Mouse (Mus musculus): ENCODE data around the gene Garnl3.
"Not testable (repeated sequence)": the region's sequence is repeated elsewhere in the genome, so short reads cannot be mapped to it uniquely, and the experiment has no call there.

Garnl3 gene

DNA sequence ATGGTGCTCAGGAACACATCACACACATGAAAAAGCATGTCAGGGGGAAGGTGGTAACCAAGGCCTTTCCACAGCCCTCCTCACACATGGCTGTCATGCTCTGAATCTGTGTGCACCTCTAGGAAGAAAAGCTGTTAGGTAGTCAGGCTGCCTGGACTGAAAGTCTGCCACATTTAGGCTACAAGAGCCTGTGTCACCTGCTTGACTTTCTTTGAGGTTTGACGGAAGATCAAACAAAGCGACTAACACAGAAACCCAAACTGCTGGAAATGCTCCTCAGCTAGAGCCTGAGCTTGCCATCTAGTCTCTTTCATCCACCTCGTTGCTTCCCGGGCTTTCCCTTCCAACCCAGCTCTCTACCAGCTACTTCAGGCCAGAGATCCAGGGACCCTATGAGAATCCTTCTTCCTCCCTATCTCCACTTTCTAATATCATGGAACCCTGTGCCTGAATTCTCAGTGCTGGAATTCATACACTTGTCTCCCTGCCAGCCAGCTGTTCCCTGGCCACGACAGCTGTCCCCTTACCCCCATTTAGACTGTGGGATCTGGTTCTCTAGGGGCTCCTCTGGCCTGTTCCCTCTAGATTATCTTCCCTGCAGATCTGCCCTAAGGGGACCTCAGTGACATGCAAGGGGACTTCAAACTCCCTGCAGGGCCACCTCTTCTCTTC lies 98.9 kb downstream of the Garnl3 start:
- no peak for DNase-seq (ENCODE audit: low read depth, low spot score)

DNA sequence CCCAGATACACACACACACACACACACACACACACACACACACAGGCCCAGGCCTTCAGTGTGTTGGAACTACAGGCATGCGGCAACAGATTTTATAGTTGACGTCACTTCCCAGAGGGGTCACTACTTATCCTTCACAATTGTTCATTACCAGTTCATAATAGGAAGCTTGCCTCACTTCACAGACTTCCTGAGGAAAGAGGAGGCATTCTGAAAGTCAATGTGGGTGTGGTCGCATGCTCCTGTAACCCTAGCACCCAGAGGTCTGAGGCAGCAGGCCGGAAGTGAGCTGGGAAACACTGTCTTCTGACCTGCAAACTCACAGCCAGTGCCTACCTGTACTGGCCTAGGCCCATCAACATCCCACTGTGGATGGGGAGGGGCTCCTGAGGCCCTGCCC lies 106.4 kb downstream of the Garnl3 start:
- DNase-seq (ENCODE audit: low read depth, low spot score), result no peak

DNA sequence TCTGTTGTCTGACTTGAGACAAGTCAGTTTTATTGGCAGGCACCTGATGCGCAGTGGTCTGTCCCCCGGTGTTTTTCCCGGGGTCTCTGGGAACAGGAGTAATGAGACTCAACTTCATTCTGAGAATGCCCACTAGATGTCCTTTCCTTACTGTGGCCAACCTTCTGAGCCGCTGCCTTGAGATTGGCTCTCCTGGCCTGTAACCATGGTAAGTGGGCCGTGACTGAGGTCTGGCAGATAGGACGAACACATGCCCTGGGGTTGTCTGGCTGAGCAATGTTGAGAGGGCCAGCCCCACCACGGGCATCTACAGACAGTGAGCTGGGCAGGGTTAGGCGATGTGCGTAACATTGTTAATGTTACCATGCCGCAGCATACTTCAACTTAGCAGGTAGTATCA lies 106.9 kb downstream of the Garnl3 start:
- DNase-seq (ENCODE audit: low read depth, low spot score), result no peak

DNA sequence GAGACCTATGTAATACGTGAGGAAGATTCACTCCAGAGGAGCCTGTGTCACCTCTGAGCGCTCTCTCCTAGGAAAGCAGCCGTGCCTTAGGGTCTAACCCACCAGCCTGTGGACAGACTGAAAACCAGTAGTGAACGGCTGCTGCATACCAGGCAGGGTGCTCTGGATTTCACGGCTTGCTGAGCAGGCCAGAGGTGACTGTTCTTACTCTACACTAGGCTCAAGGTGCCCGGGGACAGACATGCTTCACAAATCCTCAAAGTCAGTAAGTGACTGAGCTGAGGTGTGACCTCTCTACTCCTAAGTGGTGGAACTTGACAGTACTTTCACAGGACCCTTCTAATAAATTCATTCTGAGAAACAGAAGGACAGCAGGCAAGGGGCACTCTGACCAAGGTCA lies 108.6 kb downstream of the Garnl3 start:
- DNase-seq (ENCODE audit: low read depth, low spot score), result no peak

DNA sequence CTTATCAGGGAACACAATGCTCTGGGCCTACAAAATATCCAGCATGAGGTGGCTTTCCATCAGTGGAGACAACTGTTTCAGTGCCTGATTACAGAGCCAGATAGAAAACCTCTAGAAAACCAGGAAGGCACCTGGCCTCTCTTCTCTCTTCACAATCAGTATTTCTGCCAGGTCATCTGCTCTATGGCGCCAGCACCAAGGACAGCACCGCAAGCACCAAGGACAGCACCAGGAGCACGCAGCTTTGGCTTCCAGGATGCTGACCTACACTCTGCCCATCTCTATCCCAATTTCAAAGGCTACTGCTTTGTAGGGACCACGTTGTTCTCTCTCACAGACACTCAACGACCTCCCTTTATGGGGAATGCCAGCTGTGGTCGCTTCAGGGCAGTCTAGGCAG lies 113.4 kb downstream of the Garnl3 start:
- no peak for DNase-seq (ENCODE audit: low read depth, low spot score)

DNA sequence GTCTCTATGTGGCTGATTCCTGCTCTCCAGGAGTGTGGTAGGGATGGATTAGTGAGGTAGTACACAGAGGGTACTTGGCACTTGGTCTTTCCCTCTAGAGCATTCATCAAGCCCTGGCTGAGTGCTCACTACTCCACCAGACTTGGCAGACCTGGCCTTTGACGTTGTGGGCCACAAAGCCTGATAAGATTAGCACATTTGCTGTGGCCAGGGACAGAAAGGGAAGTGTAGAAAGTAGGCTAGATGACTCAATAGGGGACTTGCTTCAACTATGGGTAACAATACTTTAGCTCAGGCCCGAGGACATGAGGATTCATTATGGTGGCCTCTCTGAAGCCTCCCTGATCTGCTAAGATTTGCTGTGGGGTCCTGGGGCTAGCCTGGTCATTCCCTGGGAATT lies 114.3 kb downstream of the Garnl3 start:
- DNase-seq (ENCODE audit: low read depth, low spot score), result no peak

DNA sequence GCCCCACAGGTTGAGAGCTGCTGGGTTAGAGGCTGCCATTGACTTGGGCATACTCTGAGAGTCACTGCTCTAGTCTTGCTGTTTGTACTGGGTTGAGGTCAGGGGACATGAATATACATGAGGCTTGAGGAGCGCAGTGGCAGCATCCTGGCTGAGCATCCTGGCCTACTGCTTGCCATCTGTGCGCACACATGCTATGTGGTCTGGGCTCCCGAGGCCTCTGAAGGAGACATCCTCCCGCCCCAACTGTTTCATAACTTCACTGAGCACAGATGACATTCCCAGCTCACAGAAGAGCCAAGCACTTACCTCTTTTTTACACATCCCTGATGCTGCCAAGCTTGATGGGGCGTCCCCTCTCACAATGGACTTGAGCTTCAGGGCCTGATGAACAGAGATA lies 116.6 kb downstream of the Garnl3 start:
- DNase-seq (ENCODE audit: low read depth, low spot score), result no peak

DNA sequence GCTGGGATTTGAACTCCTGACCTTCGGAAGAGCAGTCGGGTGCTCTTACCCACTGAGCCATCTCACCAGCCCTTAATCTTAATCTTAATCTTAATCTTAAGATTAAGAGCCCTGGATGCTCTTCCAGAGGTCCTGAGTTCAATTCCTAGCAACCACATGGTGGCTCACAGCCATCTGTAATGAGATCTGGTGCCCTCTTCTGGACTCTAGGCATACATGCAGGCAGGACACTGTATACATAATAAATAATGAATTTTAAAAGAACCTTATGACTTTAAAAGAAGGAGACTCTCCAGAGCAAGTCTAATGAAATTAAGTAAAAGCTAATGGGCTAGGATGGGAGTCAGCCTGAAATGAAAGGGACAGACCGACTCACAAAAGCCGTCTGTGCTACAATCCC lies 122.4 kb downstream of the Garnl3 start:
- not testable (repeated sequence) for DNase-seq (ENCODE audit: low read depth, low spot score)

DNA sequence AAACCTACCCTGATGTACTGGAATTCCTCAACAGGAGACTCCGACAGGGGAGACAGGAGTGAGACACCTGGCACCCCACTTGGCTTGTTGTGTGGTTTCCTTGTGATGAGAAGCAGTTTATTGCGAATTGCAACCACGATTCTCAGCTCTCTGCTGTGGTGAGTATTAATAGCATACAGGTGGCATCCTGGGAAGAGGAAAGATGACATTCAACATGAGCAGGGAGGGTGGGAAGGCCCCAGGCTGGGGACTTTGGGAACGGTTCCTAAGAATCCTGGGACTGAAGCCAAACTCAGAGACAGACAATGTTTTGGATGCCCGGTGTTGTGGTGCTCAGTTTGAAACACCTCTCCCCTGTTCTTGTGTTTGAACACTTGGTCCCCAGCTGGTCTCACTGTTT lies 126.4 kb downstream of the Garnl3 start:
- DNase-seq (ENCODE audit: low read depth, low spot score), result no peak

DNA sequence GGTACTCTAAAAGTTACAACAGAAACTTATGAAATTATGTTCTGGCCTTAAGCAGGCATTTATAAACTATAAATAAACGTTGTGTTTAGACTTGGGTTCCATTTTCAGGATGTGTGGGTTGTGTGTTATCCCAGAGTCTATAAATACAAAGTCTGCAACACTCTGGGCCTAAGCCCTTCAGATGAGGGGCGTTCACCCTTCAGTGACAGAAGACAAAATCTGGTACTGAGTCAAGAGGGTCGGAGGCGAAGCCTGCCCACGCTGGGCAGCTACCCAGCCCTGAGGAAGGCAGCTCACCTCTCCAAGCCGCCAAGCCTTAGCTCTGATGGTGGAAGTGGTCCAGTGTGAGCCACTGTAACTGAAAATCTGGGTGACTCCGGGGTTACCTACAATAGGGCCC lies 129.3 kb downstream of the Garnl3 start:
- no peak for DNase-seq (ENCODE audit: low read depth, low spot score)

DNA sequence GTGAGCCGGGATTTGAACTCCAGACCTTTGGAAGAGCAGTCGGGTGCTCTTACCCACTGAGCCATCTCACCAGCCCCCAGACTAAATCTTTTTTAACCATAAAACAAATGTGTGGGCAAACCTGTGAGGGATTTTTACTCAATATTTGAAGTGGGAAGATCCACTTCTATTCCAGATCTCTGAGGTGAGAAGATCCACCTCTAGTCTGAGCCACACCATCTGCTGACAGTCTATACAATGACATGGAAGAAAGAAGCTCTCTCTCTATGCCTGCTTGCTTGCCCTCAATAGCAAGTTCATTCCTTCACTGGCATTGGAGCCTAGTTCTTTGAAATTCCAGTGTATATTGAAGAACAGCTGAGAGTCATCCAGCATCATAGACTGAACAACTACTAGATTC lies 131.7 kb downstream of the Garnl3 start:
- DNase-seq (ENCODE audit: low read depth, low spot score), result no peak

DNA sequence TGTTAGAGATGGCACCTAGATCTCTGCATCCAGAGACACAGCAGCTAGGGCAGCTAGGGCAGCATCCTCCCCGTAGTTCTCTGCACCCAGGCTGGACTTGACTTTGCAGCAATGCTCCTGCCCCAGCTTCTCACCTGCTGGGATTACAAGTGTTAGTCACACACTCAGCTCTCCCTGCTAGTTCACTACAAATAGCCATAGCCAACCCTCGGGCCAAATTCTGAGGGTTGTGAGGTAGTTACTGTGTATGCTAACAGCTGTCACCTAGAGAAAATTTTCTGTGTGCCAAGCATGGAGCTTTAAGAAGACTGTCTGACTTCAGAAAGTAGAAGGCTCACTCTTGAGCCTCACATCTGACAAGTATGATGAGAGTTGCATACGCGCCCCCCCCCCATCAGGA lies 133.7 kb downstream of the Garnl3 start:
- DNase-seq (ENCODE audit: low read depth, low spot score), result no peak

DNA sequence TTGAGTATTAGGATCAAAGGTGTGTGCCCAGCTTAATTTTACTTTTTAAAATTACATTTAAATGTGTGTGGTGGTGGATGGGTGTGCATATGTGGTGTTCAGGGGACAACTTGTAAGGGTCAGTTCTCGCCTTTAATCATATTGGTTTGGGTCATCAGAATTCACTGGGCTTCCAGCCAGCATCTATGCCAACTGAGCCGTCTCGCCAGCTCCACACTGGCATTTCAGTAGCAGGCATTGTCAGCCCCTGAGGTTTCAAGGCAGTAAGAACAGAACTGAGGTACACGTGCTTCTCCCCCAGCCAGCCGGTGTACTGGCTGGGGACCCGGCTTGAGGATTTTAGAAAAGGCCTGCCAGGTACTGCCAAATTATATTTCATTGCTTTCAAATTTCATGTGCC lies 134.4 kb downstream of the Garnl3 start:
- no peak for DNase-seq (ENCODE audit: low read depth, low spot score)

DNA sequence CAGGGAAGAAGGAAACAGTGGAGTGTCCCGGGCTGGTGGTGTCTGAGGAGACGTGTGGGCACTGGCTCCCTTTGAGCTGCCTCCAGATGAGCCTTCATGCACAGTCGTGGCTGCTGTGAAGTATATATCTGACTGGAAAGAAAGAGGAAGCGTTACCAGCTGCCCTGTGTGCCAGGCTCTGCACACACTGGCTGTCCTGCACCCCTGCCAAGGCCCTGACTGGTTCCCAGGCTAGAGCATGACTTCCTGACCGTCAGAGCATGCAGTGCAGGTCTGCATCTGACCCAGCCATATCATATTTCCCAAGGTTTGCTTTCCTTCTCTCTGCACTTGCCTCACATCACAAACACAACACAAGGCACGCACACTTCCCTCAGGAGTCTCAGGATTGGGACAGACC lies 139.3 kb downstream of the Garnl3 start:
- no peak for DNase-seq (ENCODE audit: low read depth, low spot score)

DNA sequence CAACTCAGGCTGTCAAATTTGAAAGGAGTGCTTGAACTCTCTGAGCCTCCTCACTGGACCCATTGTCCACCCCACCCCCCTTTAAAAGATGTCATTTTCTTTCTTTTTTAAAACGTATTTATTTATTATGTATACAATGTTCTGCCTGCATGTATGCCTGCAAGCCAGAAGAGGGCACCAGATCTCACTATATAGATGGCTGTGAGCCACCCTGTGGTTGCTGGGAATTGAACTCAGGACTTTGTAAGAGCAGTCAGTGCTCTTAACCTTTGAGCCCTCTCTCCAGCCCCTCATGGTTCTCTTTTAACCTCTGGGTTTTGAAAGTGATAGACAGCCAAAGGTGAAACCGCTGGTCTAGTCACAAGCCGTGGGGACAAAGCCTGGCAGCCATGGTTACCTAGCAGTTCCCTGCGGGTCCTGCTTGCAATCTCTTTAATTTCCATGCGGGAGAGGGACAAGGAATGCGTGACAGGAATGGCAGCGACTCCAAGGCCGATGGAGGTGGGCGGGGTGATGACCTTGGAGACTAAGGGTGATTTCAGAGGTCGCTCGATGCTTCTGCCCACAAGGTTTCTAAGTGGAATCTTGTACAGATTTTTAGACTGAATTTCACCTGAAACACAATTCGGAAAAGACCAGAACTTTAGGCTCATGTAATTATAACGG lies 141.2 kb downstream of the Garnl3 start:
- DNase-seq (ENCODE audit: low read depth, low spot score), result no peak

DNA sequence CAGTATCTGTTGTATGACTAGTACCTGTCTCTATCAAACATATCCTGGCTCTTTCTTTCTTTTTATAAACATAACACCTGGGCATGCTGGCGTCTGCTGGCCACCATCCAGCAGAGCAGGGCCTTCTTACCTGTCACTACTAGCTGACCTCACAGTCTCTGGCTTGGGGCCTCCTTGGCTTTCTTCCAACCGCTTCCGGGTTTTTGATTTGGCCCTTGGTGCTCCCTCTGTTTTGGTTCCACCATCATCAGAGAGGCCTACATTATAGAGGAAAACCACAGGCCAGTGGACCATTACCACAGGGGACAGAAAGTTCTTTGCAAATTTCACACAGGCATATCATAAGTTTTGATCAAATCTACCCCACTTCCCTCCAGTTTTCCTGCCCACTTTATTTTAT lies 142.1 kb downstream of the Garnl3 start:
- DNase-seq (ENCODE audit: low read depth, low spot score), result no peak

DNA sequence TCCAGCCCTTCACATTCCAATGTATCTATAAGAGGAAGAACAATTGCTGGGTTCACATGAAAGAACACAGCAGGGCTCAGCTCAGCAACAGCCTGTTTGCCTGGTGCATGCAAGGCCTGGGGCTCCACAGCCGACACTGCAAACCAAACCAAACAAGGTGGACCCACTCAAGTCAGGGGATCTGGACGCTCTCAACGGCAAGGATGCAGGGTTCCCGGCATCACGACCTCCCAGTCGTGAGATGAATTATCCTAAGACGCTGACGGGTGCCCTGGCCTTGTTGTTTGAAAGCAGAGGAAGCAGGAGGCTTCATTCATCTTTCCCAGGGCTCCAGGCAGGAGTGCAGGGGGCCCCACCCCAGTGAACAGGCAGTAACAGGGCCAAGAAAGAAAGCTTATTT lies 145.6 kb downstream of the Garnl3 start:
- DNase-seq (ENCODE audit: low read depth, low spot score), result no peak

DNA sequence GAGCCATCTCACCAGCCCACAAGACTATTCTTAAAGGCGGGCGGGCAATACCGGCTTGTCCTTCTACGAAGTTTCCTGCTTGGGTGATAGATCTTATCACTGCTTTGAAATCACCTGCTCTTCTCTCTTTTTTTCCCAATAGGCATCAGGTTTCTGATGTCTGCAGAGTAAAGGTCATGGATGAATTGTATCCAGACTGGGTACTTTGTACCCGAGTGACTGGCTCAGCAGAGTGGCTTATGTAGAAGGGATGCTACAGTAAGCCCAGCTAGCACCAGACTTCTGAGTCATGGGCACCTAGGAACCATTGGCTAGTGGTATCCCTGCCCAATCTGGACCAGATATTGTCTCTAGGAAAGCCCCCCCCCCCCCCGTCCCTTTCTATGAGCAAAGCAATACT lies 147.8 kb downstream of the Garnl3 start:
- DNase-seq (ENCODE audit: low read depth, low spot score), result no peak

DNA sequence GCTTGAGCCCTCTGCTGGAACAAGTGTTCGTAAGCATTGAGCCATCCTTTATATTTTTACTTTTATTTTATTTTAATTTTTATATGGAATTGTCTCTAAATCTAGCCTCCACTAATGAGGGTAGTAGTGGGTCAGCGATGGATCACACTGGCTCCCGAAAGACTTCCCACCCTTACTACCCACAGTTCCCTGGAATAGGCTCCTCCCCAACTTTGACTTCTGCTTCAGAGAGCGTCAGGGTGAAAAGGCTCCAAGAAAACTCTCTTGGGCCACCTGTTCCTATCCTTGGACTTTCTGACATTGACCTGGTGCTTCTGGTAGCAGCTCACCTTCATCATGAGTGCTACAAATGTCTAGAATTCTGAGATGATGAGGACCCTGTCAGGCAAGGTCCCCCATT lies 148.8 kb downstream of the Garnl3 start:
- DNase-seq (ENCODE audit: low read depth, low spot score), result no peak

DNA sequence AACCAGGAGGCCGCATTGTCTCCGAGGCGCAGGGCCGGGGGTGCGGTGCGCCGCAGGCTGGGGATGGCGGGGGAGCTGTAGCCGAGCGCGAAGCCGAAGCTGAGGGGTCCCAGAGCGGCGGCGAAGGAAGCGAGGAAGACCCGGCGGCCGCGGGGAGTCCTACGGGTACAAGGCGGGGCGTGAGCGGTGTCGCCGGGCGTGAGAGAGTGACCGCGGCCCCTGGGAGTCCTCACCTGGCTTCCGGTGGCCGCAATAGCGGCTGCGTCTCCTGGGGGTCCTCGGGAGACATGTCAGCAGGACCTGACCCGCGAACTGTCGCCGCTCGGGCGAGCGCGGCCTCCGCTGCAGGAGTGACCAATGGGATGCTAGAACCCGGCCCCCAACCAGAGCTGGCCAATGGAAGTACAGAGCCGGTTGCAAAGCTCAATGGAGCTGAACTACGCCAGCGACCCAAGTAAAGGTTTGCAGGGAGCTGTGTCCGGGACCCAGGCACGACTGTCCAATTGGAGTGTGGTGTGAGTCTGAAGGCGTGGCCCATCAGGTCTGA lies 149.7 kb downstream of the Garnl3 start, which contains the start of gene Slc2a8:
Gene Slc2a8 (minus strand): TSS at position 359 of the 547 bp plus-strand sequence.
- peak; percentile 78 for DNase-seq (ENCODE audit: low read depth, low spot score)

DNA sequence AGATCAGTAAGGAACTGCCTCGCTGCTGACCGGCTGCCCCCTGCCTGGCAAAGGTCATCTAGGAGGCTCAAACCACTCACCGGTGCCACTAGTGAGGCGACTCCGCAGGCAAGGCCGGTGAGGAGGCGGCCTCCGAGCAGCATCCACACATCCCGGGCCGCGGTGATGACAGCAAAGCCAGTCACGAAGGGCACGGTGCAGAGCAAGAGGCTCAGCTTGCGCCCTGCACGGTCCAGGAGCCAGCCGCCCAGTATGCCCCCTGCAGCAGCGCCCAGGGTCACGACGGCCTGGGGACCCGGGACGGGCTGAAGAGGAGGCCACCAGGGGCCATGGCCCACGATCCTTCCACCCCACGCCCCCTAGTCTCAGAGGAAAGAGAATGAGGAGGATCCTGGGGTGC lies 150.2 kb downstream of the Garnl3 start:
- no peak for DNase-seq (ENCODE audit: low read depth, low spot score)

DNA sequence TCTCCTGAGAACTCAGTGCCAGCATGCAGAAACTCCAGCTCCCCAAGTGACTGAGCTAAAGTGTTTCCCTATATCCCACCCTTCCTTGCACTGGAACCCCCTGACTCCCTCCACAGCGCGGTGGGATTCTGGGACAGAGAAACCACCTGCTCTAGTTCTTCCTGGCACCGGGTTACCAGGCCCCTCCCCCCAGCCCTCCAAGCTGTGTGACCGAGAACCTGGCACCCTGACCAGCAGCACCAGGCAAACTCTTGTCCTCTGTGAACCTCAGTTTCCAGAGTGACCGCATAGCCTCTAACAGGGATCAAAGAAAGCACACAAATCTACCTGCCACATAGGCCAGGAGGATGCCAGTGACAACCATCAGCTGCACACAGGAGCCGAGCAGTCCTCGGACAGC lies 151.8 kb downstream of the Garnl3 start:
- DNase-seq (ENCODE audit: low read depth, low spot score), result no peak

DNA sequence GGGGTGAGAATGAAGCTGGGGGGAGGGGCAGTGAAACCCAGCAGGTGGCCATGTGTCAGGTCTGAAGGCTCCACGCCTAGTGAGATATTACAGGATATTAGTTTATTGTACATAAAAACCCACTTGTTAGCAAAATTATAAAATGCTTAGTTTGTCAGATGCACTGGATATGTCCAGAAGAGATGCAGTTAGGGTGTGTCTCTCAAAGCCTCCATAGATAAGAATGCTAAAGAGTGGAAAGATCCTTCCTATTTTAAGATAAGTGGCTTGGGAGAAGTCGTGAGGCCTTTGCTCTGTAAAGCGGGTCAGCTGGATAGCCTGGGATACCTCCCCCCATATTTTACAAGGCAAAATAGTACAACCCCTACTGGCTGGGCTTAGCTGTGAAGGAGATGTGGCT lies 152.8 kb downstream of the Garnl3 start:
- DNase-seq (ENCODE audit: low read depth, low spot score), result no peak
